Mouse (Mus musculus): ENCODE data around the gene Plin1. TPM values are rescaled to one million over a fixed set of nuclear protein-coding genes. Genes with fewer than 3 reads are reported as not detected.

The Plin1 gene
- total and polyA plus RNA-seq, 3 experiments = not detected

GRCm38 (mm10) chr7:79696495-79696894, 36.2 kb downstream of the Plin1 start:
- Histone ChIP-seq H3K27ac (ENCODE audit: insufficient read depth, low read depth) (no peak overlapping the region), H3K79me2 (replicated peaks; ENCODE audit: control insufficient read depth, extremely low read depth, insufficient read depth, poor library complexity, severe bottlenecking) (no peaks in the 10 kb centered on the region), H3K4me3 (replicated peaks in 1 of 3; ENCODE audit: low read depth in 2 of 3, low read length in 2 of 3, poor library complexity in 1 of 3) (no peak overlapping the region), H3K4me1 (ENCODE audit: control insufficient read depth in 1 of 2, insufficient read depth in 2 of 2) (no peaks in the 10 kb centered on the region), H3K9me3 (replicated peaks; ENCODE audit: low read length) (no peaks in the 10 kb centered on the region), H3K4me2 (ENCODE audit: insufficient read depth, low read depth, poor library complexity, severe bottlenecking) (no peak overlapping the region), H3K9ac (ENCODE audit: insufficient read depth, low read depth) (no peak overlapping the region), H3K36me3 (replicated peaks in 1 of 2; ENCODE audit: control insufficient read depth in 1 of 2, insufficient read depth in 1 of 2, low read length in 1 of 2) (peaks cover 83 to 98% of the 10 kb centered on the region in 2 experiments), H3K27me3 (replicated peaks) (no peaks in the 10 kb centered on the region)
- in situ Hi-C loops (cut with MboI; ENCODE audit: low pct_ligation_motif_present, low pct_unique_long_range_greater_than_20kb, low sequenced_read_pairs) (no loop called here), dilution Hi-C loops (cut with MboI; ENCODE audit: extremely low pct_ligation_motif_present, extremely low pct_unique_long_range_greater_than_20kb, low sequenced_read_pairs) (no loop called here)
- no peak for TF ChIP-seq TBP (conservative IDR thresholded peaks at IDR 0.05; ENCODE audit: low read depth, low read length)
- no peak for TF ChIP-seq MAZ (IDR thresholded peaks at IDR 0.05; ENCODE audit: low read depth, low read length)
- TF ChIP-seq MEF2A (IDR thresholded peaks at IDR 0.05; ENCODE audit: borderline replicate concordance, low read depth, low read length) = no peak
- no peak for TF ChIP-seq SIN3A (IDR thresholded peaks at IDR 0.05; ENCODE audit: low read length)
- TF ChIP-seq HCFC1 (IDR thresholded peaks at IDR 0.05; ENCODE audit: low read depth, low read length) = no peak
- no peak for TF ChIP-seq CHD2 (IDR thresholded peaks at IDR 0.05; ENCODE audit: low read length)
- TF ChIP-seq IRF4 (IDR thresholded peaks at IDR 0.05; ENCODE audit: low read depth, low read length) = no peak
- no peak for TF ChIP-seq SMC3 (IDR thresholded peaks at IDR 0.05; ENCODE audit: low read depth, low read length)
- no peak for TF ChIP-seq JUN (IDR thresholded peaks at IDR 0.05; ENCODE audit: insufficient read depth, low read depth, low read length)
- TF ChIP-seq ZMIZ1 (IDR thresholded peaks at IDR 0.05; ENCODE audit: low read depth, low read length) = no peak
- no peak for TF ChIP-seq GABPA (IDR thresholded peaks at IDR 0.05; ENCODE audit: insufficient replicate concordance, low read depth, low read length)
- no peak for TF ChIP-seq MXI1 (IDR thresholded peaks at IDR 0.05; ENCODE audit: low read depth, low read length)
- no peak for DNase-seq (ENCODE audit: extremely low read depth)

GRCm38 (mm10) chr7:79680231-79680630, 52.5 kb downstream of the Plin1 start:
- Histone ChIP-seq H3K27ac (ENCODE audit: insufficient read depth, low read depth) (no peak overlapping the region), H3K27me3 (replicated peaks) (no peaks in the 10 kb centered on the region), H3K9ac (ENCODE audit: insufficient read depth, low read depth) (no peak overlapping the region), H3K4me1 (ENCODE audit: control insufficient read depth in 1 of 2, insufficient read depth in 2 of 2) (no peaks in the 10 kb centered on the region), H3K79me2 (replicated peaks; ENCODE audit: control insufficient read depth, extremely low read depth, insufficient read depth, poor library complexity, severe bottlenecking) (no peaks in the 10 kb centered on the region), H3K4me3 (replicated peaks in 1 of 3; ENCODE audit: low read depth in 2 of 3, low read length in 2 of 3, poor library complexity in 1 of 3) (no peak overlapping the region), H3K4me2 (ENCODE audit: insufficient read depth, low read depth, poor library complexity, severe bottlenecking) (no peak overlapping the region), H3K9me3 (replicated peaks; ENCODE audit: low read length) (no peaks in the 10 kb centered on the region), H3K36me3 (replicated peaks in 1 of 2; ENCODE audit: control insufficient read depth in 1 of 2, insufficient read depth in 1 of 2, low read length in 1 of 2) (peaks cover 51 to 94% of the 10 kb centered on the region in 2 experiments)
- no peak for DNase-seq (ENCODE audit: extremely low read depth)
- TF ChIP-seq MYC (IDR thresholded peaks at IDR 0.05; ENCODE audit: low read depth, low read length) (no peak), USF1 (IDR thresholded peaks at IDR 0.05; ENCODE audit: low read depth, low read length) (no peak), POLR2AphosphoS2 (IDR thresholded peaks at IDR 0.05; ENCODE audit: low read depth, low read length) (no peak), MAZ (IDR thresholded peaks at IDR 0.05; ENCODE audit: low read depth, low read length) (no peak), ETS1 (conservative IDR thresholded peaks at IDR 0.05; ENCODE audit: low read depth, low read length) (no peak), JUN (IDR thresholded peaks at IDR 0.05; ENCODE audit: insufficient read depth, low read depth, low read length) (no peak), ZKSCAN1 (IDR thresholded peaks at IDR 0.05; ENCODE audit: borderline replicate concordance, low read depth, low read length) (no peak)
- dilution Hi-C loops (cut with MboI; ENCODE audit: extremely low pct_ligation_motif_present, extremely low pct_unique_long_range_greater_than_20kb, low sequenced_read_pairs) = no loop called here
- in situ Hi-C loops (cut with MboI; ENCODE audit: low pct_ligation_motif_present, low pct_unique_long_range_greater_than_20kb, low sequenced_read_pairs) = no loop called here
